Mouse (Mus musculus) cerebellum, adult 2 months (tissue): ENCODE measurements around the gene Tspan9.

Source experiments
- CTCF ChIP-seq: fragments of 200-500 bp; IDR thresholded peaks from 2 replicates; pipeline ENCODE4 v1.5.1; 2011; ENCODE audit warnings: low read depth, mild to moderate bottlenecking, control low read depth, low read length, moderate library complexity, borderline replicate concordance; ENCODE audit not compliant: insufficient read depth
- POLR2A ChIP-seq: fragments of 200-500 bp; IDR thresholded peaks from 2 replicates; pipeline ENCODE4 v1.6.1; 2011; ENCODE audit warnings: low read length, control low read depth, borderline replicate concordance; ENCODE audit not compliant: insufficient read depth

GRCm38 (mm10) chr6:127911687-127912086, 231.7 kb downstream of the Tspan9 start:
- TF ChIP-seq CTCF (no peak), POLR2A (no peak)
